Mouse (Mus musculus): ENCODE data around the gene Slc30a5.
"Not testable (repeated sequence)": the region's sequence is repeated elsewhere in the genome, so short reads cannot be mapped to it uniquely, and the experiment has no call there.

The Slc30a5 gene

DNA sequence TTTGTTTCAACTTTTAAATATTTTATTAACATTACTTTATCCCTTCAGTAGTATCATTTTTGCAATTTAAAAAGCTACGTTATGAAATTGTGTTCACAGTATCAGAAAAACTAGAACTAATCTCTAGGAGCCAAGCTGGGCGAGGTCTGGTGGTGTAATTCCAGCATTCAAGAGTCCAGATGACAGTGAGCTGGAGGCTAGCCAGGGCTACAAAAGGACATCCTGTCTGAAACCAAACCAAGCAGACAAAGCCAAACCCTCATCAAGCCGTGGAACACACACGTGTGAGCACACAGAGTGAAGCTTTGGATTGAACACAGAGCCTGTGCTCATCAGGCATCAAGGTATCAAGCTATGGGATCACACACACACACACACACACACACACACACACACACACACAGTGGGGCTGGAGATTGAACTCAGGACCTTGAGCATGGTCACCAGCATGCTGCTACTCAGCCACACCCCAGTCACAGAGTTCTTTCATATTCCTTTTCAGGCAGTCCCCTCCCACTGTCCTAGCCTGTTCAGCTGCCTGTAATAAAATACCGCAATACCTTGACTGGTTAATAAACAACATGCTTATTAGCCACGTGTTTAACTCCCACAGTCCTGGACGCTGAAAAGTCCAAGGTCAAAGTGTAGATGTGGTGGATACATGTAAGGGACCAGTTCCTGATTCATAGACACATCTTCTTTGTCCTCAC, 9.9 kb upstream of the Slc30a5 start:
- no peak for DNase-seq (ENCODE audit: low read depth, low spot score)

DNA sequence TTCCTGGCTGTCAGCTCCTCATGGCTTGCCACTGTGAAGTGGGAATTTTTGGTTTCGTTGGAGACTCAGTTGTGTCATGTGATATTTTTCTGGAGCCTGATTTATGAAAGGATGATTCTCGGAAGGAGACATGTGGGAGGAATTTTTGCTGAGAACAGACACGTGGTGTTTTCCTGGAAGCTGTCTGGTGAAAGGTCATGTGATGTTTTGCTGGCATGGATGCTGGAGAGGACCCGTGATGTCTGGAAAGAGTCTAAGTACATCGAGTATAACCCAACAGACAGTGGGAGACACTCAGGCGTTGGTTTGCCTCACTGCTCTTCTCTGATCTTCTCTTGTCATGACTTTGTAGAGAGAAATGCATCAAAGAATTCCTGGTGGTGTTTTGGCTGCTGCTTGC, 8.5 kb upstream of the Slc30a5 start:
- DNase-seq (ENCODE audit: low read depth, low spot score) = no peak

DNA sequence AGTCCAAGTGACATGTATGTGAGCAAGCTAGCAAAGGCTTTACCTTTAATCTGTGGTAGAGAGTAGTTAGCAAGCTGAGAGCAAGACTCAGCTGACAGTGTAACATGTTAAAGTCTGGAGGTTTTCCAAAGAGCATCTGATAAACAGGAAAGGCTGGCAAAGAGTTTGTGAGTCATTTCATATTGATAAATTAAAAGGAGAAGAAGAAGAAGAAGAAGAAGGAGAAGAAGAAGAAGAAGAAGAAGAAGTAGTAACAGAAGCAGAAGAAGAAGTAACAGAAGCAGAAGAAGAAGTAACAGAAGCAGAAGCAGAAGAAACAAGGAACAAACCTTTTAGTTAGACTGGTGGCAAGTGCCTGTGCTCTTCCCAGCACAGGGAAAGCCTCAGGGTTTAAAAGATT, 1.6 kb upstream of the Slc30a5 start:
- no peak for DNase-seq (ENCODE audit: low read depth, low spot score)

GRCm38 (mm10) chr13:100833640-100834002, 394 bp upstream of the Slc30a5 start:
- no peak for DNase-seq (ENCODE audit: low read depth, low spot score)

GRCm38 (mm10) chr13:100832188-100832587, 1.0 kb downstream of the Slc30a5 start:
- no peak for DNase-seq (ENCODE audit: low read depth, low spot score)

GRCm38 (mm10) chr13:100831123-100831522, 2.1 kb downstream of the Slc30a5 start:
- no peak for DNase-seq (ENCODE audit: low read depth, low spot score)

DNA sequence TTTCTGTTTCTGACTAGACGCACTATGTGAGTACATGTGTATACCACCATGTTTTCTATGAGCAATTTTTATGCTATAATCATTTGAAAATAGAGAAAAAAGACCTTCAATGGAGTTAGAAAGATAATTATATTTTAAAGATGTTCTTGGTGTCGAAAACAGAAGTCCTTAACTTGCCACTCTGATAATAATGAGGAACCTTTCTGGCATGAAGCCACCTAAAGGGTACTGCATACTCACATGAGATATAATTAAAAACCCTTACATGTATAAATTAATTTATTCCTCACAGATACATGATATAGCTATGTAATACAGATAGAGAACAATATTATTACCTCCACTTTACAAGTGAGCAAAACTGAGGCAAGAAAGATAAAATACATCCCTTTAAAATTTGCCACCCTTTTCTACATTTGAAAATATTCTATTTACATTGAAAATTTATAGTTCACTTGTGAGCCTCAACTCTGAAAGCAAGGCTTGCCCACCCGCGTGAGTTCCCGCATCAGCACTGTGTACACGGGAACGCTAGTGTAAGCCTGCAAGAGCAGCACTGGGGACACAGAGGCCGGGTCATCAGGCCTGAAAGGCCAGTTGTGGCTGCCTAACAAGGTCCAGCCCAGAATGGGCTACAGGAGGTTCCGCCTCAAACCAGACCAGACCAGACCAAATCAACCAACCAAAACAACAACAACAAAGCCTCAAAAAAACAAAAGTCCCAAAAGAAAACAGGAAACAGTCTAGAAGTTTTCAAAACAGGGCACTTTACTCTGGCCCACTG, 7.4 kb downstream of the Slc30a5 start:
- no peak for DNase-seq (ENCODE audit: low read depth, low spot score)

- no peak for DNase-seq (ENCODE audit: low read depth, low spot score)
These were observed 8.3 kb downstream of the Slc30a5 start for GRCm38 (mm10) chr13:100824916-100825315.

DNA sequence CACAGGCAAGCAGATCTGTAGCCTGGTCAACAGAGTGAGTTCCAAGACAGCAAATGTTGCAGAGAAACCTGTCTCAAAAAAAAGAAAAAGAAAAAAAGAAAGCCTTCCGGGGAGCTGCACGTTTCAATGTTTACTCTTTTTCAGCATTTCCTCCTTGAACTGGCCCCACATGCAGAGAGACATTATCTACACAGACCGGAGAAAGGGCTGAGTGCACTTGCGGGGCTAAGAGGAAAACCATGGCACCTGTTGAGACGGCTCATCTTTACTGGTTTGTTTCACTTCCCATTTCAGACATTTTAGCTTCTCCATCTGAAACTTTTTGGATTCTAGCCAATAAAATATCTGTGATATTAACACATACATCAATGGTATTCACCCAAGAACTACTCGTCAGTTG, 8.9 kb downstream of the Slc30a5 start:
- no peak for DNase-seq (ENCODE audit: low read depth, low spot score)

DNA sequence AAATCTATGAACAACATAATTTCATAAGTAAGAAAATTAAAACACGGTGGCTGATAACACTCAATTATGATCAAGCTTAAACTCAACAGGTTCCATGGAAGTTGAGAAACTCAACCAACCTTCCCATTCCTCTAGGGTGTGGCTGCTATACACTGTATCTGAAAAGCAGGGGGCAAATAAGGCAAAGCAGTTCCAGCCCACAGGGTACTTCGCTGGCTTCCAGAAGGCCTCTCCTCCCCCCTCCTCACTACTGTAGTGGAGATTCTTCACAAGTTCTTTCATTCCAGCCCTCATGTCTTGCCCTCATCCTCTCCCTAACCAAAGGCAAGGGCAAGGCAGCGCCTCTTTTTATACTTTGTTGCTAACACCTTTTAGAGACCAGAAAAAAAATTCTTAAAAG, 9.4 kb downstream of the Slc30a5 start:
- no peak for DNase-seq (ENCODE audit: low read depth, low spot score)

DNA sequence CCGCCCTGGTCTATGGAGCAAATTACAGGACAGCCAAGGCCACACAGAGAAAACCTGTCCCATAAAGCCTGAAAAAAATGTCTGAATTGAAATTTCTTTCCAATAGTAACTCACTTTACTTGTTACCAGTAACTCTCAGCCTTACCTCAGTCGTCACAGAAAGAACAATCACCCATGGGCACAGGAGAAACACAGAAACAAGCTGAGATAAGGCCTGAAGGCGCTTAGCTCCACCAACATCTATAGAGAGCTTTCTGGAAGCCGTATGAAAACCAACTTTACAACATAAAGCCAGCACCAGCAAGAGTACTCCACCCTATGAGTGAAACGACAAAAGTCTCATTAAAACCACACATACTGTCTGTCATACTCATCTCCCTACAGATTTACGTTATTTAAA, 18.8 kb downstream of the Slc30a5 start:
- no peak for DNase-seq (ENCODE audit: low read depth, low spot score)

DNA sequence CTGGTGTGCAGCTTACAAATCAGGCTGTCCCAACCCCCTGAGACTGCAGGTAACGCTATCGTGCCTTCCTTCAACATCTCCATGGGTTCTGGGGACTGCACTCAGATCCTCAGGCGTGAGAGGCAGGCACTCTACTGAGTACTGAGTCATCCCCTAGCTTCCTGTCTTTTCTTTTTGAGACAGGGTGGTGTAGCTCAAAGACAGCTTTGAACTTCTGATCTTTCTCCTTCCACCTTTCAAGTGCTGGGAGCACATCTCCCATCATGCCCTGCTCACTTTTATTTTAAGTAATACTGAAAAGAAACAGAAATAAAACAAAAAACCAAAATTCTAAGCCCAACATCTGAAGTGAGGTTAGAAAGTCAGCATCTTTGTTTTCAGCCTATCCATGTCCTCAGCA, 27.5 kb downstream of the Slc30a5 start:
- DNase-seq (ENCODE audit: low read depth, low spot score) = no peak

- no peak for DNase-seq (ENCODE audit: low read depth, low spot score)
These were observed 36.1 kb downstream of the Slc30a5 start for GRCm38 (mm10) chr13:100797171-100797570.

DNA sequence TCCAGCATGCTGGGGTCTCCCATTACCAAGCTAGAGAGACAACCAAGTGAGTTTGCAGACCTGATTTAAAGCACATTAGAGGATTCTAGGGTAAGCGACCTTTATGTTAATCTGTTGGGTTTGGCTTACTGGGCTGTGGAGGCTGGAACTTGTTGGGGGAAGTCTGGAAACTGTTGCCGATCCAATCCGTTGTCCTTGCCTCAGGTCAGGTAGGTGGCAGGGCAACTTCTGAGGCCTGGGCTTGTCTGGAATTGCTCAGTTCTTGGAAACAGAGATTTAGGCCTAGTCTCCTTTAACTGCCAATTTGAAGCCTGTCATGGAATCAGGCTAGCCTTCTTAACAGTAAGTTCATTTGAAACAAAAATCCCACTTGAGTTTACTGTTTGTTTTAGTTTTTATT, 44.1 kb downstream of the Slc30a5 start:
- no peak for DNase-seq (ENCODE audit: low read depth, low spot score)

DNA sequence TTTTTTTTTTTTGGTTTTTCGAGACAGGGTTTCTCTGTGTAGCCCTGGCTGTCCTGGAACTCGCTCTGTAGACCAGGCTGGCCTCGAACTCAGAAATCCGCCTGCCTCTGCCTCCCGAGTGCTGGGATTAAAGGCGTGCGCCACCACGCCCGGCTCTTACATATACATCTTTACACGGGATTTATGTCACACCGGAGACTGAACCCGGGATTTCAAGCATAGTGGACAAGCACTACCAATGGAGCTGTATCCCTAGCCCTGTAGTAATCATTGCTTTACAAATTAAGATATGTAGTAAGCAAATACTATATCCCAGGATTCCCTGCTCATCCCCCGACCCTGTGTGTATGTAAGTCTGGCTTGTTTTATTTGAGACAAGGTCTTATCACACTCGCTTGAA, 45.2 kb downstream of the Slc30a5 start:
- DNase-seq (ENCODE audit: low read depth, low spot score) = not testable (repeated sequence)

- DNase-seq (ENCODE audit: low read depth, low spot score) = no peak
These were observed 45.8 kb downstream of the Slc30a5 start for GRCm38 (mm10) chr13:100787316-100788010.

DNA sequence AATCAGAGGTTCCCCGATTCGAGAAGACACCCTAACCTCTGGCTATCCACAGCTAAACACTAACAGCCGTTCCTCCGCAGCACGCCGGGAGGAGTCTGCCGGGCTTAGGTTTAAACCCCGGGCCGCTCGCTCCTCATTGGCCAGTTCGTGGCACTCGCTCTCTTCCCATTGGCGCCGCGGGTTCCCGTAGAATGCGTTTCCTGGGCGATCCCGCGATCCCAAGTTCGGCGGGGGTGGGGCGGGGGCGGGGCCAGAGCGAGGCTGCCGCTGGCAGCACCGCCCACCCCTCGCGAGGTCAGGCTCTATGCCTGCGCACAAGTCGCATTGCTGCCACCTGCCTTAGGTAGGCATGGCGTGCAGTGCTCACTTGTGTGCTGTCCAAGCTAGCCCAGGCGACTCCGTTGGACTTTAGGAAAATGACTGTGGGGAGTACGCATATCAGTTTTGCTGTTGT, 46.8 kb downstream of the Slc30a5 start, which contains the start of gene Ccnb1:
Ccnb1 (minus strand) TSS at position 157 of the 454 bp plus-strand sequence.
- DNase-seq (ENCODE audit: low read depth, low spot score) = peak; percentile 74

DNA sequence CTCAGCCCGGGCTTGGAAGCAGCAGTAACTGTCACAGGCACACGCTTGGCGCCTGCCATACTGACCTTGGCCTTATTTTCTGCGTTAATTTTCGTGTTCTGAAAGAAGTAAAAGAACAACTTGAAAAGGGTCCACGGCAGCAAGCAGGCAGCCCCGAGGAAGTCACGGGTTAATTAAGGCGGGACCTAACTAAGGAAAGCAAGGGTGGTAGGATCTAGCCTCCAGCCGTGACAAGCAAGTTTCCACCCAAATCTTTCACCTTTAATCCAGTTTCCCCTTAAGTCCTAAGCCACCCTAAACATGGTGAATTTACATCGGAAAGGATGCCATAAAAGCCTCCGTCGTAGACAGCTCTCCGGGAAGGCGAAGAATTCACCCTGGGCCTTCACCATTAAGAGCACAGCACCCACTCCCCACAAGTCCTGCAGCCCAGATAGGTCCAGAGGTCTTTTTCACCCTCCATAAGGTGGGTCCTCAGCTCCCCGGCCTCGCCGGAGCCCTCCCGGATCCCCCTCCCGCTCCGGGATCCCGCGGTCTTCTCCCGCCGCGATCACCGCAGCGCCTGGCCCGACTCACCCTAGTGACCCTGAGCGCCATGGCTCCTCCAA, 47.3 kb downstream of the Slc30a5 start:
- no peak for DNase-seq (ENCODE audit: low read depth, low spot score)

DNA sequence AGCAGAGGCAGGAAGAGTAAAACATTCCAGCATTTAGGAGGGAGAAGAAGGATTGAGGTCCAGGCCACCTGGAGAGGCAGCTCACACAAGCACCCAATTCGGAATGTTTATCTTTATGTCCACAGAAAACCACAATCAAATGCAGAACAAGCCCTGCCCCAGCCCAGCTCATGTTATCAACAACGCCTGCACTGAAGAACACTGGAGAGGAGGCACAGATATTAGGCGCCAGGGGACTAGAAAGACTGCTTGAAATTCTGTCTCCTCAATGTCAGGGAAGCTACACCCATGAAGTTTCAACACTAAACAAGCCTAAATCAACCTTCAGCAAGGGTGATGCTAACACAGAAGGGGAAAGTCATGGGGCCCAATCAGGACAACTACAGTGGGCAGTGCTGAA, 55.7 kb downstream of the Slc30a5 start:
- no peak for DNase-seq (ENCODE audit: low read depth, low spot score)

GRCm38 (mm10) chr13:100776710-100777109, 56.5 kb downstream of the Slc30a5 start:
- no peak for DNase-seq (ENCODE audit: low read depth, low spot score)

DNA sequence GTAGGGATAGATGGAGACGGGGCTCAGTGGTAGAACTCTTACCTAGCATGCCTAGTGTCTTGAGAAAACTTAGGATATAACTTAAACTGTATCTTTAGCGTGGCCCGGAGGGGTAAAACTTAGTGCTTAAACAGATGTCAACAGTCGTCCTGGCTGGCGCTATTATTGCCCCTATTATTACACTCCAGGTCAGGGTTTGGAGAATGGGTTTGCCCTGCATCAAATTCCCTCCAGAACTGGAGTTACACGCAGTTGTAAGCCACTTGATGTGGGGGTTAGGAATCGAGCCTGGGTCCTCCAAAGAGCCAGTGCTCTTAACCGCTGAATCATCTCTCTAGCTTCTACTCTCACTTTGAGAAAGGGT, 57.2 kb downstream of the Slc30a5 start:
- DNase-seq (ENCODE audit: low read depth, low spot score) = no peak
